Mouse (Mus musculus) skeletal muscle tissue, adult 2 months (tissue): ENCODE data around the gene Paqr6.
"Not testable (repeated sequence)": the region's sequence is repeated elsewhere in the genome, so short reads cannot be mapped to it uniquely, and the experiment has no call there.

Experiments
- DNase-seq: peaks from one replicate; pipeline ENCODE4 v3.0.0-alpha.2; 2012; ENCODE audit warnings: low read depth, low spot score

The Paqr6 gene

GRCm38 (mm10) chr3:88365705-88366361 lies 1.4 kb downstream of the Paqr6 start:
- DNase-seq: no peak

- DNase-seq: not testable (repeated sequence)
These were observed 2.5 kb downstream of the Paqr6 start for GRCm38 (mm10) chr3:88366830-88367428.

- not testable (repeated sequence) for DNase-seq
These were observed 3.1 kb downstream of the Paqr6 start for GRCm38 (mm10) chr3:88367517-88367916.

- DNase-seq: peak; percentile 43
These were observed 4.1 kb downstream of the Paqr6 start for GRCm38 (mm10) chr3:88368511-88368910.

- not testable (repeated sequence) for DNase-seq
These were observed 8.3 kb downstream of the Paqr6 start, which contains the start of gene Bglap3 for GRCm38 (mm10) chr3:88372643-88373042. TSS of gene Bglap3 (minus strand) at chr3:88372743.

- not testable (repeated sequence) for DNase-seq
These were observed 11.6 kb downstream of the Paqr6 start for GRCm38 (mm10) chr3:88375750-88376626.

GRCm38 (mm10) chr3:88376644-88377043 lies 12.3 kb downstream of the Paqr6 start:
- not testable (repeated sequence) for DNase-seq

GRCm38 (mm10) chr3:88378599-88378998 lies 14.2 kb downstream of the Paqr6 start, which contains the start of gene Bglap2:
TSS of gene Bglap2 (minus strand) at chr3:88378699.
- not testable (repeated sequence) for DNase-seq

GRCm38 (mm10) chr3:88381389-88382315 lies 17.3 kb downstream of the Paqr6 start:
- not testable (repeated sequence) for DNase-seq

GRCm38 (mm10) chr3:88382383-88382782 lies 18.0 kb downstream of the Paqr6 start:
- DNase-seq: not testable (repeated sequence)

GRCm38 (mm10) chr3:88384364-88384763 lies 20.0 kb downstream of the Paqr6 start, which contains the start of gene Bglap:
TSS of gene Bglap (minus strand) at chr3:88384464.
- DNase-seq: no peak

- DNase-seq: no peak
These were observed 29.5 kb downstream of the Paqr6 start for GRCm38 (mm10) chr3:88393776-88394375.

GRCm38 (mm10) chr3:88395288-88395687 lies 30.9 kb downstream of the Paqr6 start:
- no peak for DNase-seq

GRCm38 (mm10) chr3:88395742-88396141 lies 31.4 kb downstream of the Paqr6 start:
- no peak for DNase-seq

- DNase-seq: no peak
These were observed 34.3 kb downstream of the Paqr6 start for GRCm38 (mm10) chr3:88398666-88399065.

- DNase-seq: no peak
These were observed 39.3 kb downstream of the Paqr6 start for GRCm38 (mm10) chr3:88403522-88404230.

GRCm38 (mm10) chr3:88407090-88407489 lies 42.7 kb downstream of the Paqr6 start:
- DNase-seq: peak; percentile 86

- DNase-seq: no peak
These were observed 43.1 kb downstream of the Paqr6 start for GRCm38 (mm10) chr3:88407529-88407928.

GRCm38 (mm10) chr3:88408953-88409352 lies 44.6 kb downstream of the Paqr6 start:
- DNase-seq: no peak
